Mouse (Mus musculus) adrenal gland, postnatal 14 days (tissue): ENCODE measurements around the gene Pgd. TPM values are rescaled to one million over a fixed set of nuclear protein-coding genes. Genes with fewer than 3 reads are reported as not detected.
A peak's percentile ranks its signal among the peaks of the same experiment; 100 is the strongest.

Experiments used
- DNase-seq: peaks from one replicate; pipeline ENCODE4 v3.0.0; 2021; ENCODE audit warnings: mixed read lengths
- total RNA-seq: library from RNA; stranded (reverse); gene quantifications from 2 replicates; pipeline ENCODE4 v1.2.3, GENCODE M21; 2021

The Pgd gene
- total RNA-seq, 1 experiment from 2014 or later, result 191 TPM

DNA sequence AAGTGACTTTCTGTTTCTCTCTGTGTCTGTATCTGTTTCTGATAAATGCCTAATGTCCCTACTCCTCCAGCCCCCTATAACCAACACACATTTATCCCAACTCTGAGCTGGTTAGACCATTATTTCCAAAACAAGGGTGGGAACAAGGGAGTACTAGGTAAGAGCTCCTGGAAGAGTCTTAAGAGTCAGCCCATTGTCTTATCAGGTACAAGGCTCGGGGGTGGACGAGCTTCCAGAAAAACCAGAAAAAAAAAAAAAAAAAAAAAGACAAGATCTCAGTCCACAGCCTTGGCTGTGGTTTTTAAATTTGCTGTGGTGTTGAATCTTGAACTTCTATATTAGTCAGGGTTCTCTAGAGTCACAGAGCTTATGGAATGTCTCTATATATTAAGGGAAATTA lies 1.4 kb upstream of the Pgd start:
- no peak for DNase-seq

DNA sequence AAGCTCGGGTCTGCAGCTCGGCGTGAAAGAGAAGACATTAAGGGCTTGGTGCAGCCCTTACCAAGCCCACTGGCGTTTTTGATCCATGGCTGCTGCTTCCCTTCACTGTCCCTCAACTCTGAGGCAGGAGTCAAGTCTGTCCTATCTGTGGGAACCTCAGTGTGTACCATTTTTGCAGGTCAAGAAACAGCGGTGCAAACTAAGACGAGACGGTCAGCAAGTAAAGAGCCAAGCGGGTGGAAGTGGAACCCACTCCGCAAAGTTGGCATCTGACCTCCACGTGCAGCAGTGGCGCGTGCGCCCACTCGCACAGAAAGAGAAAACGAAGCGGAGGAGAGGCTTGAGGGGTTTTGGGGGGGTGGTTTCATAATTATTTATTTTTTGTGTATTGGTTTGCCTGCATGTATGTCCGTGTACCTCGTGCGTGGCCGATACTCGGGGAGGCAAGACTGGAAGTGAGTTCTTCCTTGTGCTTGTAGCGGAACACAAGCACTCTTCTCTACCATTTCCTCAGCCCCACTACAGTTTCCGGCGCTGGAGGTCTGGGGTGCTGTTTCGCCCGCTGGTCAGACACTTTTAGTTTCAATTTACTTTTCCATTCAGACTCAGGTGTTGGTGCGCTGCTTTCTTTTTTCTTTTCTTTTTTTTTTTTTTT lies 513 bp upstream of the Pgd start:
- DNase-seq, result peak; percentile 62

GRCm38 (mm10) chr4:149164150-149164549 lies 2.4 kb downstream of the Pgd start:
- DNase-seq, result no peak

GRCm38 (mm10) chr4:149163196-149163595 lies 3.4 kb downstream of the Pgd start:
- DNase-seq, result no peak

DNA sequence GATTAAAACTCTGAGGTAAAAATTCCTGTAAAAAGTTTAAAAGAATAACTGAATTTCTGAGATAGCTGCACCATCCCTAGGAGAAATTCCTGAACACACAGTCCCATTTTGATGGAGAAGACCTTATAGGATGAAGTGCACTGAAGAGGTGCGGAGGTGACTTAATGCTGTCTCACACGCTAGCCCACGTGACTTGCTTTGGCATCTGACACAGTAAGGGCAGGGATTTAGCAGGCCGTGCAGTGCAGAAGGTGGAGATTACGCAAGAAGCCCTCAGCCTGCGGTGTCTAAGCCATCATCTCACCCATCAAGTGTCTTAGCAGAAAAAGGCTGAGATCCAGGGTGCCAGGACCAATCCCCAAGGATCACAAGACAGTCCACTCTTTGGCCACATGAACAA lies 5.4 kb downstream of the Pgd start:
- peak; percentile 54 for DNase-seq

- DNase-seq, result peak; percentile 10
These were observed 6.7 kb downstream of the Pgd start for GRCm38 (mm10) chr4:149159891-149160290.

- no peak for DNase-seq
These were observed 7.4 kb downstream of the Pgd start for GRCm38 (mm10) chr4:149159203-149159602.

- no peak for DNase-seq
These were observed 9.1 kb downstream of the Pgd start for GRCm38 (mm10) chr4:149157415-149157973.

DNA sequence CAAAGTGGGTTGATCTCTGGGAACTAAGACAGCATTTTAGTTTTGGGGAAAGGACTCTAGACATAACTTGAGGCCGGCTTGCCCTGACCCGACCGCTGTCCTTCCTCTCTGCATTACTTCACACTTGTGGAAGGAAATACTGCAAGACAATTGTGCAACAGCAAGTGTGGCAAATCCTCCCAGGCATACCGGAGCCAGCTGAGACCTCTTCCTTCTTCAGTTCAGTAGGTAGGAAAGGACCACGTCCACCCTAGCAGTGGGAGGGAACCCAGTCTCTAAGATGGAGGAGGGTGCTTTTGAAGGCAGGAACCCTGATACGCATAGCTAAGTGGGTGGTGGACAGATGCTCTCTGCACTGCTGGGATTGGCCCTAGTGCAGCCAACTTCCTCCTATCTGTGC lies 10.9 kb downstream of the Pgd start:
- DNase-seq, result peak; percentile 53

- DNase-seq, result no peak
These were observed 11.7 kb downstream of the Pgd start for GRCm38 (mm10) chr4:149154859-149155258.

- DNase-seq, result no peak
These were observed 15.8 kb downstream of the Pgd start for GRCm38 (mm10) chr4:149150721-149151120.

DNA sequence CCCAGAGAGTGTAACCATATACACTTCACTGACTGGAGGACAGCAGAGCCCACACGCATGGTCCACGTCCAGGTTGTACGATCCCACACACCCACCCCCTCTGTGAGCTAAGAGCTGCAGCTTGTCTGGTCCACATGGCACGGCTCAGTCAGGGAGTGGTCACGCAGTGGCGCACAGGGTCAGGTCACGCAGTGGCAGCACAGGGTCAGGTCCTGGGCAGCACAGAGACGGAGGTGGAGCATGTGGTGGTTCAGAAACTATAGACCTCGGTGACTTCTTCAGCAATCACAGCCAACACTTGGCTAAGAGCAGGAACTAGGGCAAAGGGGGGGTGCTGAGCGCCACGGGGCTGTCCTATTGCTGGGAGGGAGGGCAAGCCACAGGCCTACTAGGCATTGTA lies 16.3 kb downstream of the Pgd start:
- DNase-seq, result peak; percentile 78

DNA sequence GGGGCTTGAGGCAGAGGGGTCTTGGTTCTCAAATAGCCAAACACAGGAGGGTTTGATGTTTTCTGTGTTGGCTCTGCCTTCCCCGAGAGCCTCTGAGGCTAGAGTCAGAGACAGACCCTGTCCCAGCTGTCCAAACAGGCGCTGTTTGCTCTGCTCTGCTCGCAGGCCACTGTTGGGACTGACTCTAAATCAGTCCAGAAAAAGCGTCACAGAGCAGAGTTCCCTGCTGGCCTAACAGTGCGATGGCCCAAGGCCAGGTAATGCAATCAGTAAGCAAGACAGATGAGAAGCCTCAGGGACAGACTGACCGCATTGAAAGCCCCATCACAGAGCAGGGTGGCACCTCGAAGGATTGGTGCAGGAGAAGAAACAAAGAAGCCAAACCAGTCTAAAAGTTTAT lies 17.0 kb downstream of the Pgd start:
- DNase-seq, result peak; percentile 84

DNA sequence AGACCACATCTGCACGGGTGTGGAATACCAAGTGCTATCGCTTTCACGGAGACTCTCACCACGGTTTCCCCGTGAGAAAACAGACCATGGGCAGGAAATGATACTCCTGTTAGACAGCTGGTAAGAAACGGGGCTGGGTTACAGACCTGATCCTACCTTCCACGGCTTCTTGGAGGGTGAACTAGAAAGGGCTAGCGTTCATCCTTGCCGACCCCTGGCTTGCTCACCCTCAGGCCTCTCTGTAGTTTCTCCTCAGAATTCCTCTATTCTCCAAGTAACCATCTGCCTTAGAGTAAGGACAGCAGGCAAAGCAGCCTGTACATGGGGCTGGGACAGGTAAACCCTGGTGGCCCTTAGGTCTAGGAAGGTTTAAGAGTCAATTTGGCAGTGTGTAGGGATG lies 17.4 kb downstream of the Pgd start:
- DNase-seq, result no peak

DNA sequence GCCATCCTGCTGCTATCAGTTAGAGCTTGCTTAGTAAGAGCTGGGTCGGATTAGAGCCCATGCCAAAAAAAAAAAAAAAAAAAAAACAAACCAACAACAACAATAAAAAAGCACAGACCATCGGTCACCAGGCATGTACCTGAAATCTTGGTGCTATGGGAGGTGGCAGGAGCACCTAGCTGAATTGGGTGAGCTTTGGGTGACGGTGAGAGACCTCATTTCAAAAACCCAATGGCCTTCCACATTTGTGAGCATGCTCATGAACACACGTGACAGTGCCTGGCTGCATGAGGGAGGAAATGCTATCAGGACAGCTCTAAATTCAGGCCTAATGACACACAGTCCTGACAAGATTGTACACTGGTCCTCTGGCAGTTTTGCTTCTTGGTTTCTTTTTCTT lies 18.5 kb downstream of the Pgd start:
- DNase-seq, result no peak

GRCm38 (mm10) chr4:149147528-149147927 lies 19.0 kb downstream of the Pgd start:
- DNase-seq, result no peak

DNA sequence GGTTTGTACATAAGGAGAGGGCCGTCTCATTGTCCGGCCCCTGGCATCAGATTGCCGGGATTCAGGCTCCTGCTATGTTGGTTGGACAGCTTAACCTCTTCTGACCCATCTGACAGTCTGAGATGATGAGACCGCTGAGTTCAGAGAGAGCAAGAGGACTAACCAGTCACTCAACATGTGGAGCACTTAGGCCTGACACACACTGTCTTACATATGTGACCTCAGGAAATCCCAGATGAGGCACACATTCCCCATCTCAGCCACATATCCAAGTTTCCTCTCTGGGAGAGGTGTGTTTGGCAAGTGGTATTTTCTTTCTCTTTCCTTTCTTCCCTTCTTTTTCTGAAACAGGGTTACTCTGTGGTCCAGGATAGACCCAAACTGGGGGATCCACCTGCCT lies 21.4 kb downstream of the Pgd start:
- DNase-seq, result no peak

- peak; percentile 89 for DNase-seq
These were observed 22.1 kb downstream of the Pgd start for GRCm38 (mm10) chr4:149144459-149144858.

- no peak for DNase-seq
These were observed 23.0 kb downstream of the Pgd start for GRCm38 (mm10) chr4:149143594-149143993.

- DNase-seq, result no peak
These were observed 28.1 kb downstream of the Pgd start for GRCm38 (mm10) chr4:149138515-149138914.

- peak; percentile 95 for DNase-seq
These were observed 29.4 kb downstream of the Pgd start, which contains the start of gene Cenps for GRCm38 (mm10) chr4:149136982-149137770. Gene Cenps, minus strand, starts transcription at chr4:149137629.

- DNase-seq, result no peak
These were observed 30.3 kb downstream of the Pgd start for GRCm38 (mm10) chr4:149136116-149136850.

GRCm38 (mm10) chr4:149133395-149133794 lies 33.2 kb downstream of the Pgd start:
- no peak for DNase-seq
